Mouse (Mus musculus) lung, postnatal 14 days (tissue): Measurements from ENCODE around the gene a.
"Not testable (repeated sequence)": the region's sequence is repeated elsewhere in the genome, so short reads cannot be mapped to it uniquely, and the experiment has no call there.

ENCODE experiments used
- DNase-seq: peaks from one replicate; pipeline ENCODE4 v3.0.0; 2021

The a gene

DNA sequence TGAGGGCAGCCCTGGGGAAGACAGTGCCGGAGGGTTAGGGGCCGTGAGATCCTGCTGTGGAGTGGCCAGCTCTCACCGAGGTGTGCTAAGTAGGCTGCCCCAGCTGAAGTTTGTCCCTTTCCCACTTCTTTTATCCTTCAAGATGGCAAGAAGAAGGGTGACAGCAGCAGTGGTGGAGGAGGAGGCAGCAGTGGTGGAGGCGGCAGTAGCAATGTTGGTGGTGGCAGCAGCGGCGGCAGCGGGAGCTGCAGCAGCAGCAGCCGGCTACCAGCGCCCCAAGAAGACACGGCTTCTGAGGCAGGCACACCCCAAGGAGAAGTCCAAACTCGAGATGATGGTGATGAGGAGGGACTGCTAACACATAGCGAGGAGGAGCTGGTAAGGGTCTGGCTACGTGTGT, 72.5 kb downstream of the a start:
- no peak for DNase-seq

DNA sequence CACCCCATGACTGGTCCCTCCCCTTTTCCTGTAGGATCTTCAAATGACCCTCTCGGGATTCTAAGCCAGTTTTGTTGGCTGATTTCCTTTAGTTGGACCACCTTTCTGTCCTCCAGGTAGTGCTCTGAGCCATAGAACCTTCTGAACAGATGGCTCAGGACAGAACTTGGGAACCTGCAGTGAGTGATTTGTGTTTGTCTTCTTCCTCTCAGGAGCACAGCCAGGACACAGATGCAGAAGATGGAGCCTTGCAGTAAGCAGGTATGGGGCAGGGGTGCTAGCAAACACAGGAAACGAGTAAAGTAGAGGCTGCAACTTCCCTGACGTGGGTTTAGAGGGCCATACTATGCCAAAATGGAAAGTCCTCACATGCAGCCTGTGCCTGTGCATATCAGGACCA, 74.5 kb downstream of the a start:
- DNase-seq, result no peak

DNA sequence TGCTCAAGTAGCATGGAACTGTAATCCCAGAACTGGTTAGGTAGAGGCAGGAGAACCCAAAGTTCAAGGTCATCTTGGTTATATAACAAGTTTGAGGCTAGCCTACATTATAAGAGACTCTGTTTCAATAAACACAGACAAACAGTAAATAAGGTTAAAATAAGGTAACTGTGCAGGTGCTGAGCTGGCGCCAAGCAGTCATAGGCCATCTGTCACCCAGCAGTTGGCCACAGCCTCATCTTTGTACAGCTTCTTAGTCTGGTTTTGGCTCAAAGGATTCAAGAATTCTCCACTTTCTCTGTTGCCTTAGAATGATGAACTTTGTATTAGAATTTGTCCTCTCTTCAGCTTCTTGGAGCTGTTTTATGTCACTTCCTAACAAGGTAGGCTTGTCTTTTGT, 76.9 kb downstream of the a start:
- DNase-seq, result no peak

GRCm38 (mm10) chr2:154869954-154870641, 78.9 kb downstream of the a start:
- DNase-seq, result no peak

- no peak for DNase-seq
Observed at GRCm38 (mm10) chr2:154876621-154877020, 85.4 kb downstream of the a start.

- no peak for DNase-seq
Observed at GRCm38 (mm10) chr2:154891585-154891984, 100.4 kb downstream of the a start.

GRCm38 (mm10) chr2:154892201-154893044, 101.2 kb downstream of the a start, which contains the start of gene Eif2s2:
TSS of gene Eif2s2 (minus strand) at chr2:154892935.
- DNase-seq, result peak; percentile 95

GRCm38 (mm10) chr2:154893045-154893385, 101.8 kb downstream of the a start:
- DNase-seq, result no peak

GRCm38 (mm10) chr2:154893548-154893947, 102.3 kb downstream of the a start:
- no peak for DNase-seq

DNA sequence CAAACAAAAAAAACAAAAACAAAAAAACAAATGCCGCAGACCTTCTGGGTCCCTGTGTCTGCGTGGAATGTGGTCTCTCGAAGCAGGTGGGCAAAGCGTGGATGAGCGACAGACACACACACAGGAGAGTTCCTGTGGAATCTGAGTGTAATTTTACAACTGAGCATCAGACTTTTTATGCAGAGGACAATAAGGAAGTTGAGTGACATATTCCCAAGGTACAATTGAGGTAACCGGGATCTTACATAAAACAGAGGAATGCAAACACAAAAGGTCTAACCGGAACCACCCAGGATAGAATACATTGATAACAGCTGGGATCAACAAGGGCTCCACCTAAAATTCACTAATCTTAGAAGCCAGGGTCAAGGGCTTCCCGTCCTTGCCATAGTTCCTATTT, 107.8 kb downstream of the a start:
- not testable (repeated sequence) for DNase-seq

- not testable (repeated sequence) for DNase-seq
Observed at GRCm38 (mm10) chr2:154899412-154899811, 108.2 kb downstream of the a start.

- no peak for DNase-seq
Observed at GRCm38 (mm10) chr2:154902111-154902510, 110.9 kb downstream of the a start.

GRCm38 (mm10) chr2:154905796-154906195, 114.6 kb downstream of the a start:
- DNase-seq, result no peak

DNA sequence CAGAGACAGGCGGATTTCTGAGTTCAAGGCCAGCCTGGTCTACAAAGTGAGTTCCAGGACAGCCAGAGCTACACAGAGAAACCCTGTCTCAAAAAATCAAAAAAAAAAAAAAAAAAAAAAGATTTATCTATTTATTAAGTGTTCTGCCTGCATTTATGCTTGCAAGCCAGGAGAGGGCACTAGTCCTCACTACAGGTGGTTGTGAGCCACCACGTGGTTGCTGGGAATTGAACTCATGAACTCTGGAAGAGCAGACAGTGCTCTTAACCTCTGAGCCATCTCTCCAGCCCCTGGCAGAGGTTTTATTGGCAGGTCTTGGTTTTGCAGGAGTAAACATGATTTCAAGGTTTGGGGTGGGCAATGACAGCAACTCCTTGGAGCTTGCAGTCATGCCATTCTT, 117.0 kb downstream of the a start:
- DNase-seq, result not testable (repeated sequence)

- no peak for DNase-seq
Observed at GRCm38 (mm10) chr2:154909789-154910188, 118.6 kb downstream of the a start.

DNA sequence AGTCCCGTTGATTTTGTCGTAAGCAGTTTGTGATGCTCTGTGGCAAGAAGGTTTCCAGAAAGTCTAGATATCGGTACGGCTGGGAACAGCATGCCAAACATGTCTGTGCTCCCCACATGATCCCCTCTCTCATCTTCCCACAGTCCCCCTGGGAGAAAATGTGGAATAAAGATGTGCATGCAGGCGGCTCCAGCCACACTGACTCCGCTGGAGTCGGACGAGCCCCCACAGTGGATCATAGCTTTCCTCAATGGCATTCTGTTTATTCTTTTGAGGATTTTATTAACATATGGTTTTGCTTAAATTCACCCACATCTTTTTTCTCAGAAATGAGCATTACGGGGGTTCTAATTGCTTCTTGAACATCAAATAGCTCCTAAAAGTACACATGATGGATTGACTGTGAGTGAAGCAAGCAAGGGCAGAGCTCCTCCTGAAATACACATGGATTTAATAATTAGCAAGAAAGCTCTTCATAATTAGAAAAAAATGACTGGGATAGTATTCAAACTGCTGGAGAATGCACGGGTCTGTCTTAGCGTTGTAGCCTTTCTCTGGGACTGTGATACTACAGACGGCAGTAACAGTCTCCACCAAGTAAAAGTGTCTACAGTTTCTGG, 124.8 kb downstream of the a start:
- DNase-seq, result no peak

GRCm38 (mm10) chr2:154916547-154916946, 125.3 kb downstream of the a start:
- DNase-seq, result peak; percentile 32

- no peak for DNase-seq
Observed at GRCm38 (mm10) chr2:154917866-154918641, 126.9 kb downstream of the a start.

GRCm38 (mm10) chr2:154920896-154921295, 129.7 kb downstream of the a start:
- DNase-seq, result no peak

DNA sequence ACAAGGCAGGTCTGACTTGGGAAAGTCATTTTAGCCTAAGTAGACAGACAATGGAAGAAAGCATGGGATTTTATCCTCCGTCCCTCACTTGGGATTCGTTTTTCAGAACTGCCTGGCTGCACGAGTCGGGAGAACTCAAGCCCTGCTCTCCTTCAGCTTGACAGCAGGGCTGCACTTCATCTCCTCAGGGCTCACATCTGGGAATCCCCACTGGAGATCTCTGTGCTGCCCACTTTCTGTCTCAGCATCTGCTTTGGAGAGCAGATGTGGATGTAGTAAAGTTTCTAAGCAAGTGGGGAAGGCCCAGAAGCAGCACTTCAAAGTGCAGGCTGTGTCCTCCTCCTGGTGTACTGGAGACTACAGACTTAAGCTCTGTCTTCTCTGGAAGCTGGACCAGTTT, 130.9 kb downstream of the a start:
- DNase-seq, result not testable (repeated sequence)

GRCm38 (mm10) chr2:154925411-154926031, 134.3 kb downstream of the a start:
- no peak for DNase-seq

DNA sequence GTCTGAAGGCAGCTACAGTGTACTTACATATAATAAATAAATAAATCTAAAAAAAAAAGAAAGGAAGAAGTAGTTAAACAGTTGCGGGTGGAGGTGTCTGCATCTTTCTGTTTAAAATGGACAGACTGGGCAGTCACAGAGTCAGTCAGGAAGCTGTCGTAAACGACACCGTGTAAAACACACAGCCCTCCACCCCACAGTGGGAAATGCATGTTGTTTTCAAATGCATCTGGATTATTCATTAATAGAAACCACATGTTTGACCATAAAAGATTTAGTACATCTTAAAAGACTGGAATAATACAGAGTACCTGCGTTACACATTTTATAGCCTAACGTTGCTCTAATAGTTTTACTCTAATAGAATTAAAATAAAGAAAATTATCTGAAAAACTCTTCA, 135.6 kb downstream of the a start:
- no peak for DNase-seq

DNA sequence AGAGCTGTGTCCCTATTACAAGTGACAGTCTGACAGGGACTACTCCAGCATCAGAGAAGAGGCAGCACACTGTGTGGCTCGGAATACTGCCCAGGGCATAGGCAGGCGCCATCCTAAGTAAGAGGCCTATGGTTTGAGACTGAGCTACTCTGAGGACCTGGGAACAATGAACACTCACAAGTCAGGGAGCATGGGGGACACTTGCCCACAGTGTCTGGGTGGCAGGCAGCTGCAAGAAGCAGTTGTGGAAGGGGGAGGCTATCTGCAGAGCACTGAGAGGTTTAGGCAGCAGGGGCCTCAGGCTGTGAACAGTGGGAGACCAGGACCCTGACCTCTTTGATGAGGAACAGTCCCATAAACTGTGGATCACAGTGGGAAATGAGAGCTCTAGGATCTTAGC, 137.1 kb downstream of the a start:
- no peak for DNase-seq
